Mouse (Mus musculus): ENCODE measurements around the gene Gm49027.

The Gm49027 gene

DNA sequence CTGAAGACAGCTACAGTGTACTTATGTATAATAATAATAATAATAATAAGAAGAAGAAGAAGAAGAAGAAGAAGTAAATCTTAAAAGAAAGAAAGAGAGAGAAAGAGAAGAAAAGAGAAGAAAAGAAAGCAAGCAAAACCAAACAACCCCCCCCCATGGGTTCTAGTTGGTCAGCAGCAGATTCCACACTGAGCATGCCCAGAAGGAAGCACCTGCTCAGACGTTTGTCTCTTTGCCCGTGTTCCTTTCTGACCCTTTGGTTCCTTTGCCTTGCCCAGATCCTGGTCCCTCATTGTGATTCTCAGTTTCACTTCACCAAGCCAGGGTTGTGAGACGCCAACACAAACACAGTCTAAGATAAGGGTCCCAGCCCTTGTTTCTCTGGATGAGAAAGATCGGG lies 23.3 kb downstream of the Gm49027 start:
- no peak for DNase-seq (ENCODE audit: low spot score)

DNA sequence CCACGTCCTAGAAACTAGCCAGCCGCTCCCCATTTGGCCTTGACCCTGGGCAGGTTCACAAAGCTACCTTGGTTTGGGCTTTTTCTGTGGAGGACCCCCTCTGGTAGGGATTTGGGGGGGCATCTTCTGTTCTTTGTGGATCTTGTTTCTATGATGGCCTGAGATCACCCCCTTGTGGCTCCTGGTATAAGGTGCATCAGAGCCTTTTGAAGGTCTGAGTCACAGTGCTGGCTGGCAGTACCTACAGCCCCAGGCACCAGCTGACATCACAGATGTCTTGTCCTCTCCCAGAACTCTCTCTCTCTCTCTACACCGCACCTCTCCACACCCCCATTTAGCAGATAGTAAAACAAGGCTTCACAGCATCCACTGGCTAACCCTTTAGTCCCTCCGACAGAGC lies 25.6 kb downstream of the Gm49027 start:
- DNase-seq (ENCODE audit: low spot score), result no peak

DNA sequence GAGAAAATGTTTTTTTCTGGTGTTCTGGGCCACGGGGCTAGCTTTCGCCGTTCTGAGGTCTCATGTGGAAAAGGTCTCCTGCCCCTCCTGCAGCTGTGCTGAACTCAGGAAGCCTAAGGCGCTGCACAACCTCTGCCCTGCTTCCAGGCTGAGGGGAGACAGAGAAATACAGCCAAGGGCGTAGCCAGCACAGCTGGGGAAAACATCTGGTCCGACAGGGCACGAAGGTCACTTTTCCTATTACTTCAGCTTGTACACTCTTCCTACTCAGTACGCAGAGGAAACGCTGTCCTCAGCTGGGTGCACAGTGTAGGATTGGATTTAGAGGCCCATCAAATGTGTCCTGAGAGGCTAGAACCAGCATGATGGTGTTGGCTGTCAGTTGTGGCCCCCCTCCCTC lies 35.4 kb downstream of the Gm49027 start:
- DNase-seq (ENCODE audit: low spot score), result no peak

DNA sequence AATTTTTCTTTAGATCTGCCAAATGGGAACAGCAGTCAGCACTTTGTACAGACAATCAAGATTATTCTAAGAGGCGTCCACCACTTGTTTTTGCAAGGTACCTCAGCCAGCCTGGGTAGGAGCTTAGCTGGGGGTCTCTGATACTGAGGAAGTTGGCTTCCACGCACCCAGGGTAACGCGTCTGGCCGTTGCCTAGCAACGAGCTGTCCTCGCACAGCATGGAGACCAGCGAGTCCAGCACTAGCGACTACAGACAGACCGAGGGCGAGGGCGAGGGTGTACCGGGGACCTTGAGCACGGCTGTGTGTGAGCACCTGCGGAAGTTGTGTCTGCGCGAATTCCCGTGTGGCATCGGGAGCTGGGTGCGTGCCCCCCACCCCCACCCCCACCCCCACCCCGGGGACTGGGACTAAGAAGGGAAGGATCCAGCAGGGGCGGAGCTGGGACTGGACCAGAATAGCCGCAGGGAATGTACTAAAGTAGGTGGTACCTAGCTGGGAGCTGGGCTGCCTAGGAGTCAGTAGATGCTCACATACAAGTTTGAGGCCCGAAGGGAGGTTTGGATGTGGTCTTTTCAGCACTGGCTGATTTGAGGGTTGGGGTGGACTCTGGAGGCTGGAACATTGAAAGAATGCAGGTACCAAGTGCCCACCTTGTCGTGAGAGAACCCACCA lies 36.0 kb downstream of the Gm49027 start, which contains the start of the genes Lrrc43 and Il31:
TSS of gene Lrrc43 (plus strand) at position 194 of the 674 bp plus-strand sequence.
TSS of gene Il31 (minus strand) at position 378 of the 674 bp plus-strand sequence.
- DNase-seq (ENCODE audit: low spot score), result peak; percentile 85

DNA sequence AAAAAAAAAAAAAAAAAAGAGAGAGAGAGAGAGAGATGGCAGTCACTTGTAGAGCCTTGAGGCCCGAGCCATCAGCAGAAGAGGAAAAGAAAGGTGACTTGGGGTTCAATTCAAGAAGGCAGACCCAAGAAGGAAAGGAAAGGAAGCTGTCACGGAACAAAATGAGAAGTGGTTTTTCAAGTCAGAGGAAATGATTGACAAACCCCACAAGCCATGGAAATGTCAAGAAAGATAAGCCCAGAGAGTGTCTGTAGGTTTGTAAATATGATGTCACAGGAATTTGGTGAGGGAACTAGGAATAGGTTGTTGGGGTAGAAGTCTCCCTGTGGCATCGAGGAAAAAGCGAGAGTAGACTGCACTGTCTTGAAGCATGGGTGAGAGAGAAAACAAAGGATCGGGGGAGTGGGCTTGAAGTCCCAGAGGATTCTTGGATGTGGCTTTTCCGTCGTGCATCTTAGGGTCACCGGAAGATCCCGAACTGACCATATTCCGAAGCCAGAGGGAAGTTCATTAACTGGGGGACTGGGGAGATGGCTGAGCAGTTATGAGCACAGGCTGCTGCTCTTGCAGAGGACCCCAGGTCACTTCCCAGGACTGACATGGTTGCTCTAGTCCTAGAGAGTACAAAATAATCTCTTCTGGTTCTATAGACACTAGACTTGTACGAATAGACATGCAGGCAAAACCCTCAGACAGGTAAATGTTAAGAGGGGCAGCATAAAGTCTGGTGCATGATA lies 37.5 kb downstream of the Gm49027 start:
- DNase-seq (ENCODE audit: low spot score), result no peak

DNA sequence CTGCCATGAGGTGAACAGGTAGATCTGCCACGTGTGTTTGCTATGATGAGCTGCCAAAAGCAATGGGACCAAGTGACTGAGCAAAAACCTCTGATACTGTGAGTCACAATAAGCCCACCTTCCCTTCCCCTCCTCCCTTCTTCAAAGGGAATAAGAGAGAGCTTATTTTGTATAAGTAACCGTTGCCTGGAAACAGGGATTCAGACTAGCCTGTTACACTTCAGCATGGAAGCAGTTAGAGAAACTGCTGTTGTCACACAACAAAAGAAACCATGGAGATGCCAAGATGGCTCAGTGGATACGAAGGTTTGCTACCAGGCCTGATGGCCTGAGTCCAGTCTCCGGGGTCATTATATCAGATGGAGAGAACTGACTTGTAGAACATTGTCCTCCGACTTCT lies 51.5 kb downstream of the Gm49027 start:
- DNase-seq (ENCODE audit: low spot score), result no peak

DNA sequence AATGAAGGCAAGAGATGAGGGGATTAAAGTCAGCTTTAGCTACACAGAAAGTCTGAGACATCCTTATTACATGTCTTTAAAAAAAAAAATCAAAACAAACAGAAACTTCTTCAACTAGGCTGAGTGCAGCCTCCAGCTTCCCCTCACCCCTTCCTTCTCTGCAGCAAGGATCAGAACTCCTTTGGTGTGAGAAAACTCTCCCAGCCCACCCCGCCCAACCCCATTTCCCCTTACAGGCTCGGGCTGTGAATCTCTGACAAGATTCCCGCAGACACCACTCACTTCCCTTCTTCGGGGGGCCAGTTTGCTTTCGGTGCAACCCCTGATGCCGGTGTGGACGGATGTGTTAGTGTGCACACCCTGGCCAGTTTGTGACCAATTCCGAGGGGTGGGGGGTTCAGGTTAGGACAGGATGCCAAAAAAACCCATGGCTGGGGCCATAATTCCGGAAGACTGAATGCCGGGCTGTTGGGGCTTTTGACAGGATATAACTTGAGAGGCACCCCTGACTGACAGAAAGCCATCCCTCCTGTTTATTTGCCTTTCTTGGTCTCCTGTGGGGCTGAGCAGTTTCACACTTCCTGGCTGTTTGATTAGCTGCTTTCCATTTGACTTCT lies 54.4 kb downstream of the Gm49027 start:
- DNase-seq (ENCODE audit: low spot score), result peak; percentile 16

DNA sequence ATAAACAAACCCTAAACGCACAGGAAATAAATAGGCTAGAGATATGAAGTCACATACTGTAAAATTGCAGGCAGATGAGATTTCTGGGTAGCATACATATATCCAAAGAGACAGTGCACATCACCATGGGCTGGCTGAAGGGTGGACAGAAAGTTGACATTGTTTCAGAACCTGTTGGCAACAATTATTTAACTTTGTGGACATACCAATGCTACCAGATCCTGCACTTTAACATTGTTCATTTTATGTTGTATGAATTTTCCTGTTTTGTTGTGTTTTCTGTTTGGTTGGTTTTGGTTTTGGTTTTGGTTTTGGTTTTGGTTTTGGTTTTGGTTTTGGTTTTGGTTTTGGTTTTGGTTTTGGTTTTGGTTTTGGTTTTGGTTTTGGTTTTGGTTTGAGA lies 60.6 kb downstream of the Gm49027 start:
- DNase-seq (ENCODE audit: low spot score), result no peak

All from embryo, embryonic 10 days (tissue).